Mouse (Mus musculus) thymus, adult 2 months (tissue): Measurements from ENCODE around the gene Rbms1. TPM values are rescaled to one million over a fixed set of nuclear protein-coding genes. Genes with fewer than 3 reads are reported as not detected.

Experiments used
- DNase-seq: peaks from one replicate; pipeline ENCODE4 v3.0.0; 2021
- H3K27ac ChIP-seq: fragments of 200-500 bp; 2 replicates; pipeline ENCODE4 v1.5.1; 2012; ENCODE audit warnings: low read length, control low read depth; ENCODE audit not compliant: control insufficient read depth, insufficient read depth
- H3K27me3 ChIP-seq: fragments of 200-500 bp; 2 replicates; pipeline ENCODE4 v1.6.1; 2012; ENCODE audit warnings: mild to moderate bottlenecking, low read length, moderate library complexity, mixed read lengths; ENCODE audit not compliant: control insufficient read depth, insufficient read depth
- H3K36me3 ChIP-seq: fragments of 200-500 bp; 2 replicates; pipeline ENCODE4 v1.6.1; 2012; ENCODE audit warnings: mild to moderate bottlenecking, low read length, moderate library complexity; ENCODE audit not compliant: control insufficient read depth, insufficient read depth
- H3K4me1 ChIP-seq: fragments of 200-500 bp; replicated peaks from 2 replicates; pipeline ENCODE4 v1.6.1; 2012; ENCODE audit warnings: low read length; ENCODE audit not compliant: control insufficient read depth, insufficient read depth
- H3K4me3 ChIP-seq: fragments of 200-500 bp; 2 replicates; pipeline ENCODE4 v1.5.1; 2012; ENCODE audit warnings: mild to moderate bottlenecking, low read length, control low read depth, moderate library complexity; ENCODE audit not compliant: control insufficient read depth, insufficient read depth
- CTCF ChIP-seq: fragments of 200-500 bp; IDR thresholded peaks from 2 replicates; pipeline ENCODE4 v1.5.1; 2012; ENCODE audit warnings: mild to moderate bottlenecking, control low read depth, low read length, moderate library complexity, borderline replicate concordance; ENCODE audit not compliant: control insufficient read depth, poor library complexity, insufficient read depth; ENCODE audit errors: extremely low read depth
- POLR2A ChIP-seq: fragments of 200-500 bp; IDR thresholded peaks from 2 replicates; pipeline ENCODE4 v1.6.1; 2012; ENCODE audit warnings: mild to moderate bottlenecking, low read length, control low read depth, moderate library complexity; ENCODE audit not compliant: control insufficient read depth, poor library complexity, insufficient read depth; ENCODE audit errors: extremely low read depth
- WGBS: fragments of 180-500 bp; shearing (Covaris S2); methylation state at CpG from one replicate; pipeline ENCODE4 v1.1.7; 2018; 5-methylcytosine and 5-hydroxymethylcytosine counted together
- polyA plus RNA-seq: library from polyadenylated mRNA; depleted of rRNA; stranded (reverse); fragments of >200 nt; gene quantifications from 2 replicates; pipeline ENCODE4 v1.2.3, GENCODE M21; 2012

The Rbms1 gene
- polyA plus RNA-seq, 1 experiment, result 151 TPM

GRCm38 (mm10) chr2:60722967-60723366, 240.0 kb downstream of the Rbms1 start:
- TF ChIP-seq POLR2A, result no peak
- no peak for TF ChIP-seq CTCF
- no peak for DNase-seq

GRCm38 (mm10) chr2:60722514-60722913, 240.5 kb downstream of the Rbms1 start, which contains the start of gene Itgb6:
Itgb6 (minus strand) TSS chr2:60722643.
- 96% methylated on average over 14 of the region's 14 CpGs for WGBS

More at GRCm38 (mm10) chr2:60722967-60723366, 240.0 kb downstream of the Rbms1 start:
- Histone ChIP-seq H3K36me3 (no peaks in the 10 kb centered on the region), H3K4me1 (no peaks in the 10 kb centered on the region), H3K27ac (no peak overlapping the region), H3K27me3 (no peaks in the 10 kb centered on the region), H3K4me3 (no peak overlapping the region)
- 93% methylated on average over 3 of the region's 3 CpGs for WGBS

GRCm38 (mm10) chr2:60720906-60721305, 242.1 kb downstream of the Rbms1 start:
- WGBS, result 32% methylated on average over 5 of the region's 5 CpGs
- Histone ChIP-seq H3K27me3 (no peaks in the 10 kb centered on the region), H3K4me1 (peaks cover 4% of the 10 kb centered on the region), H3K36me3 (no peaks in the 10 kb centered on the region), H3K4me3 (no peak overlapping the region), H3K27ac (no peak overlapping the region)
- no peak for DNase-seq
- TF ChIP-seq CTCF, result no peak
- no peak for TF ChIP-seq POLR2A

More at GRCm38 (mm10) chr2:60722514-60722913, 240.5 kb downstream of the Rbms1 start, which contains the start of gene Itgb6:
- no peak for DNase-seq
- no peaks in the 10 kb centered on the region for H3K4me1 ChIP-seq
- no peaks in the 10 kb centered on the region for H3K36me3 ChIP-seq
- H3K27ac ChIP-seq, result no peak within 1 kb of the TSS
- H3K27me3 ChIP-seq, result no peaks in the 10 kb centered on the region
- H3K4me3 ChIP-seq, result no peak within 1 kb of the TSS
- no peak for TF ChIP-seq CTCF

GRCm38 (mm10) chr2:60720205-60720604, 242.8 kb downstream of the Rbms1 start:
- no peaks in the 10 kb centered on the region for H3K36me3 ChIP-seq
- peaks cover 11% of the 10 kb centered on the region for H3K4me1 ChIP-seq
- H3K27ac ChIP-seq, result no peak overlapping the region
- WGBS, result 92% methylated on average over 8 of the region's 8 CpGs
- TF ChIP-seq CTCF (no peak), POLR2A (no peak)
- no peak overlapping the region for H3K4me3 ChIP-seq
- no peak for DNase-seq
- no peaks in the 10 kb centered on the region for H3K27me3 ChIP-seq

GRCm38 (mm10) chr2:60717348-60717747, 245.6 kb downstream of the Rbms1 start:
- Histone ChIP-seq H3K36me3 (no peaks in the 10 kb centered on the region), H3K4me1 (peaks cover 20% of the 10 kb centered on the region), H3K27ac (no peak overlapping the region), H3K27me3 (no peaks in the 10 kb centered on the region), H3K4me3 (peak overlapping the region; percentile 22)
- 38% methylated on average over 13 of the region's 13 CpGs for WGBS
- TF ChIP-seq CTCF (no peak), POLR2A (no peak)
- DNase-seq, result peak; percentile 74

- Histone ChIP-seq H3K36me3 (no peaks in the 10 kb centered on the region), H3K4me3 (no peak overlapping the region), H3K4me1 (peaks cover 20% of the 10 kb centered on the region), H3K27ac (no peak overlapping the region), H3K27me3 (no peaks in the 10 kb centered on the region)
- TF ChIP-seq POLR2A (no peak), CTCF (no peak)
- no peak for DNase-seq
Measured at GRCm38 (mm10) chr2:60716549-60716948, 246.4 kb downstream of the Rbms1 start.

GRCm38 (mm10) chr2:60715771-60716170, 247.2 kb downstream of the Rbms1 start:
- WGBS, result 82% methylated on average over 13 of the region's 13 CpGs
- peaks cover 20% of the 10 kb centered on the region for H3K4me1 ChIP-seq
- DNase-seq, result no peak
- H3K4me3 ChIP-seq, result no peak overlapping the region
- H3K27me3 ChIP-seq, result no peaks in the 10 kb centered on the region
- no peaks in the 10 kb centered on the region for H3K36me3 ChIP-seq
- H3K27ac ChIP-seq, result no peak overlapping the region
- TF ChIP-seq POLR2A (no peak), CTCF (no peak)
